Mouse (Mus musculus) ES-Bruce4 (cell line): ENCODE results near the gene Rfc2. TPM values are rescaled to one million over a fixed set of nuclear protein-coding genes. Genes with fewer than 3 reads are reported as not detected.

Experiments
- H3K27ac ChIP-seq: 2 replicates; pipeline ENCODE4 v1.5.1; 2012; ENCODE audit warnings: low read length, inconsistent platforms; ENCODE audit not compliant: insufficient read depth
- H3K27me3 ChIP-seq: 2 replicates; pipeline ENCODE4 v1.6.1; 2012; ENCODE audit warnings: mild to moderate bottlenecking, low read length, inconsistent platforms; ENCODE audit not compliant: control insufficient read depth, poor library complexity, insufficient read depth, severe bottlenecking
- H3K36me3 ChIP-seq: 2 replicates; pipeline ENCODE4 v1.6.1; 2012; ENCODE audit warnings: inconsistent platforms, mild to moderate bottlenecking, low read length, moderate library complexity; ENCODE audit not compliant: control insufficient read depth, poor library complexity, insufficient read depth, severe bottlenecking
- H3K4me1 ChIP-seq: one replicate; pipeline ENCODE4 v1.8.1; 2011; ENCODE audit warnings: low read length; ENCODE audit not compliant: control insufficient read depth, insufficient read depth
- H3K4me3 ChIP-seq: 2 replicates; pipeline ENCODE4 v1.5.1; 2011; ENCODE audit warnings: low read depth, mild to moderate bottlenecking, low read length
- H3K9ac ChIP-seq: 2 replicates; pipeline ENCODE4 v1.6.1; 2012; ENCODE audit warnings: low read depth, mild to moderate bottlenecking, inconsistent platforms; ENCODE audit not compliant: poor library complexity, severe bottlenecking
- H3K9me3 ChIP-seq: replicated peaks from 2 replicates; pipeline ENCODE4 v1.6.1; 2012; ENCODE audit warnings: mild to moderate bottlenecking, low read length, inconsistent platforms; ENCODE audit not compliant: control insufficient read depth, poor library complexity, insufficient read depth, severe bottlenecking
- CTCF ChIP-seq: IDR thresholded peaks from one replicate; pipeline ENCODE4 v1.8.1; 2011; ENCODE audit warnings: low read depth, low read length
- EP300 ChIP-seq: IDR thresholded peaks from 2 replicates; pipeline ENCODE4 v1.6.1; 2011; ENCODE audit warnings: low read depth, low read length; ENCODE audit not compliant: insufficient read depth
- POLR2A ChIP-seq: IDR thresholded peaks from one replicate; pipeline ENCODE4 v1.8.1; 2011; ENCODE audit warnings: low read length; ENCODE audit not compliant: insufficient read depth
- polyA plus RNA-seq: library from polyadenylated mRNA; stranded (reverse); fragments of >200 nt; gene quantifications from 2 replicates; pipeline ENCODE4 v1.2.4, GENCODE M21; 2011; ENCODE audit warnings: low read depth; ENCODE audit not compliant: missing spikeins, insufficient read depth, insufficient read length

The Rfc2 gene
- polyA plus RNA-seq, 1 experiment, result 121 TPM

DNA sequence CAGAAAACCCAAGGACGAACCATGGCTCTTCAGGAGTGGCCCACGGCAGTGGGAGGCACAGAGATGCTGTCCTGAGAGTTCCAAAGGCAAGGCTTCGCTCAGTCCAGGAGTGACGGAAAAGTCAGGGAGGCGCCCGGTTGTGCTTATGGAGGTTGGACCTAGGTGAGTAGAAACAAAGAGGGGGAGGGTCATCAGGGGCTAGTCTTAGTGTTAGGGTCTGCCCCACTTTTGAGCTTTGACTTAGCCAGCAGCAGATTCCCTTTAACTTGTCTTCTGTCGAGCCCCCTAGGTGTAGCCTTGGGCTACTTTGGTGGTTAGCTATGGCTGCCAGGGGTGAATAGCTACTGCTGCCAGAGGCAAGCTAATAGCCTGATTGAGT is 21.1 kb upstream of the Rfc2 start, which contains the start of gene Syna:
Gene Syna (minus strand): TSS at position 101 of the 379 bp plus-strand sequence.
- Histone ChIP-seq H3K27ac (no peak within 1 kb of the TSS), H3K4me3 (no peak within 1 kb of the TSS), H3K27me3 (no peaks in the 10 kb centered on the region), H3K4me1 (no peaks in the 10 kb centered on the region), H3K9me3 (no peaks in the 10 kb centered on the region), H3K36me3 (no peaks in the 10 kb centered on the region), H3K9ac (no peak within 1 kb of the TSS)
- TF ChIP-seq CTCF (no peak), POLR2A (no peak), EP300 (no peak)

DNA sequence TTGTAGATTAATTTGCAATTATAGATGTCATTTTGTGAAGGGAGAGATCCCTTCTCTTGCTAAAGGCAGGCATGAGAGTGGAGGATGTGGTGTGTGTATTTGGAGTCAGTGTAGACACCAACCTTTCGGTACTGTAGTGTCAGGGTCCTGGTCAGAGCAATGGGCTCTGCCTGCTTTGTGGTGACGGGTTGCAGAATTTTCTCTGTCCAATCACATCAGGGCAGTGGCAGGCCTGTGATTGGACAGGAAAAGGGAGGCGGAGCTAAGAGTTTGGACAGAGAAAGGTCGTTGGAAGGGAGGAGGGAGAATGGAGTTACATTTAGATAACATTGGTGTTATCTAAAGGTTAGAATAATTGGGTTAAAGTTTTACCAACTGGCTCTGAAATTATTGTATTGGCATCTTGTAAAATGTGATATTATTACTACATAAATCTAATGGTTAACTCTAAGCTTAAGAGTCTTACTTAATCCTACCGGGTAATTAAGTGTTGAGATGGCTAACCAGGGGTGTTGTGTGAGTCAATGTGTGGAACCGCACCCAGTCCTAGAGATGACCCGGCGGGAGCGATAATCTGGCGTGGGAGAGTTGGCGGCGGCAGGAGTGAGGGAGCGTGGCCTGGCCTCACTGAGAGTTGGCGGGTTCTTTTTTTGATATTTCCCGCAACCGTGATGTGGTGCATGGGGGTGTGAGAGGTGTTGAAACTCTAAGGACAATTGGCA is 20.6 kb upstream of the Rfc2 start:
- no peaks in the 10 kb centered on the region for H3K4me1 ChIP-seq
- no peaks in the 10 kb centered on the region for H3K27me3 ChIP-seq
- TF ChIP-seq CTCF (no peak), EP300 (no peak), POLR2A (no peak)
- no peak overlapping the region for H3K27ac ChIP-seq
- H3K4me3 ChIP-seq, result no peak overlapping the region
- H3K36me3 ChIP-seq, result no peaks in the 10 kb centered on the region
- no peaks in the 10 kb centered on the region for H3K9me3 ChIP-seq
- H3K9ac ChIP-seq, result no peak overlapping the region

DNA sequence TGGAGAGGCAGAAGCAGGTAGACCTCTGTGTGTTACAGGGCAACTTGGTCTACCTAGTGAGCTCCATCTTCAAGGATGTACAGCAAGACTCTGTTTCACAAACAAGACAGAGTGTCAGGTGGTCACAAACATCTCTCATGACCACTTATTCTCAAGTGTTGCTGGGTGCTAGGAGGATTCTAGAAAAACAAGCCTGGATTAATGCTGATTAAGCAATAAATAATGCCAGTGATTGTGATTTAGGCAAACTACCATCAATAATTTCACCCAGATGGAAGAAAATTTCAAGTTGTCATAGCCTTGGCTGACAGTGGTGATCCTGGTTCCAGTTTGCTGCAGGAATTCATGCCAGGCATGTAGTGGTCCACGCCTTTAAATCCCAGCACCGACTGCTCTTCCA is 16.9 kb upstream of the Rfc2 start:
- no peaks in the 10 kb centered on the region for H3K27me3 ChIP-seq
- no peak overlapping the region for H3K27ac ChIP-seq
- no peak overlapping the region for H3K4me3 ChIP-seq
- H3K9me3 ChIP-seq, result no peaks in the 10 kb centered on the region
- peaks cover 6% of the 10 kb centered on the region for H3K4me1 ChIP-seq
- TF ChIP-seq CTCF, result no peak
- TF ChIP-seq EP300, result no peak
- TF ChIP-seq POLR2A, result no peak
- no peaks in the 10 kb centered on the region for H3K36me3 ChIP-seq
- no peak overlapping the region for H3K9ac ChIP-seq

DNA sequence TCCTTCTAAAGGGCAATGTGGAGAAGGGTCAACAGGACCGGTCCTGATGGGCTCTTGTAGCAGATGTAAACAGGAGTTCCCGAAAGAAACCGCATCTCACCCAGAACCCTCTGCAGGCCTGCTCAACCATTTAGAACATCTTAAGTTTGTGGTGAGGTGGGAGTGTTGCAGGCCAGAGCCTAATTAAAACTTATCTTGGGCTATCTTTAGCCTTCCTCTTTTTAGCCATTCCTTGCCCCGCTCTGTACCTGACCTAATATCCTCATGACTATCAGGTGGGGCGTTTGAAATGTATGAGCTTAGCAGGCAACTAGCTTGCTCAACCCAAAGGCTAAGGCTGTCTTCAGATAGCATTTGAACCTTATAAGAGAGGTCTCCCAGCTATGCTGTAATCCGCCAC is 15.5 kb upstream of the Rfc2 start:
- Histone ChIP-seq H3K9me3 (no peaks in the 10 kb centered on the region), H3K27me3 (no peaks in the 10 kb centered on the region), H3K27ac (no peak overlapping the region), H3K4me1 (peaks cover 6% of the 10 kb centered on the region), H3K9ac (no peak overlapping the region), H3K36me3 (no peaks in the 10 kb centered on the region), H3K4me3 (no peak overlapping the region)
- TF ChIP-seq CTCF (no peak), POLR2A (no peak), EP300 (no peak)

DNA sequence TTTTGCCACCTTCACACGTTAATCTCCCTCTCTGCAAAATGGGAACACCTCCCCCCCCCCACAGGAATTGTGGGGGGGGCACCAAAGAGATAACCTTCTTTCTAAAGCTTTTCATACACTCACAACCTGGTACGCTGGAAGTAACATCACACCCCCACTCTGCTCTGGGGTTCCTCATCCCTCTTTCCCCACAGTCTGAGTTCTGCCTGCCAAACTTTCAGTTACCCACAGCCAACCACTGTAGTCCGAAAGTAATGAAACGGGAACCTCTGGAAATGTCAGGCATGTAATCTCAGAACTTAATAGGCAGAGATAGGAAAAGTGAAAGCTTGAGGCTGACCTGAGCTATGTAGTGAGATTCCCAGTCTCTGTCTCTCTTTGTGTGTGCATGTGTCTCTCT is 13.7 kb upstream of the Rfc2 start:
- TF ChIP-seq EP300, result no peak
- TF ChIP-seq CTCF, result no peak
- TF ChIP-seq POLR2A, result no peak
- peaks cover 8% of the 10 kb centered on the region for H3K4me1 ChIP-seq
- H3K9me3 ChIP-seq, result no peaks in the 10 kb centered on the region
- peak overlapping the region; percentile 22 for H3K9ac ChIP-seq
- H3K27me3 ChIP-seq, result no peaks in the 10 kb centered on the region
- peak overlapping the region; percentile 65 for H3K27ac ChIP-seq
- H3K4me3 ChIP-seq, result no peak overlapping the region
- no peaks in the 10 kb centered on the region for H3K36me3 ChIP-seq

DNA sequence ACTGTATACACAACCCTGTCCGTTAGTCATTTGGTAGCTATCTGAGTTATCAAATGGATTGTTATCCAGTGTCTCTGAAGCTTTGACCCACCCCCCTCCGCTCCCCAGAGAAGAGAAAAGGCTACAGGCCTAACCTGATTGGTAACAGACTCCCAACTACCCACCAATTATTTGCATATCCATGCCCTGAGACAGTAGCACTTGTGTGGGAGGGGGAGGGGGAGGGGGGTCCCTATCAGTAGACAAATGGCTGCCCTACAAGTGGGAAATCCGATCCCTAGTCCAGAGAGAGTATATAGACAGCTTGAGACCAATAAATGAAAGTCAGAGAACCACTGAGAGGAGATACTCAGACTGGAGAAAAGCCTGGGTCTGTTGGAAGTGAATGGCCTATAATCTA is 13.1 kb upstream of the Rfc2 start:
- Histone ChIP-seq H3K36me3 (no peaks in the 10 kb centered on the region), H3K4me3 (no peak overlapping the region), H3K27me3 (no peaks in the 10 kb centered on the region), H3K27ac (peak overlapping the region; percentile 69), H3K4me1 (peaks cover 10% of the 10 kb centered on the region), H3K9me3 (no peaks in the 10 kb centered on the region), H3K9ac (no peak overlapping the region)
- no peak for TF ChIP-seq CTCF
- no peak for TF ChIP-seq EP300
- no peak for TF ChIP-seq POLR2A
